Mouse (Mus musculus) liver, embryonic 15.5 days (tissue): ENCODE results near the gene 9030025P20Rik. TPM values are rescaled to one million over a fixed set of nuclear protein-coding genes. Genes with fewer than 3 reads are reported as not detected.
"Not testable (repeated sequence)": the region's sequence is repeated elsewhere in the genome, so short reads cannot be mapped to it uniquely, and the experiment has no call there.

Experiments used
- ATAC-seq: fragments of 200-750 bp; cut with Nextera tagmentation; 2 replicates; pipeline ENCODE4 v1.8.0; 2017; ENCODE audit warnings: moderate number of reproducible peaks, mild to moderate bottlenecking, moderate library complexity; ENCODE audit not compliant: insufficient read depth
- H3K27ac ChIP-seq: fragments of 300-500 bp; sonication (generic); replicated peaks from 2 replicates; pipeline ENCODE4 v1.5.1; 2015; ENCODE audit warnings: mild to moderate bottlenecking, inconsistent platforms
- H3K27me3 ChIP-seq: fragments of 300-500 bp; sonication (generic); 2 replicates; pipeline ENCODE4 v1.6.1; 2015; ENCODE audit warnings: mild to moderate bottlenecking, inconsistent platforms
- H3K36me3 ChIP-seq: fragments of 300-500 bp; sonication (generic); replicated peaks from 2 replicates; pipeline ENCODE4 v1.6.1; 2015; ENCODE audit warnings: moderate library complexity, mild to moderate bottlenecking, inconsistent platforms
- H3K4me1 ChIP-seq: fragments of 300-500 bp; sonication (generic); replicated peaks from 2 replicates; pipeline ENCODE4 v1.6.1; 2015; ENCODE audit warnings: inconsistent platforms
- H3K4me2 ChIP-seq: fragments of 300-500 bp; sonication (generic); 2 replicates; pipeline ENCODE4 v1.6.1; 2015; ENCODE audit warnings: moderate library complexity, mild to moderate bottlenecking, inconsistent platforms
- H3K4me3 ChIP-seq: fragments of 300-500 bp; sonication (generic); replicated peaks from 2 replicates; pipeline ENCODE4 v1.5.1; 2015; ENCODE audit warnings: mild to moderate bottlenecking, inconsistent platforms
- H3K9ac ChIP-seq: fragments of 300-500 bp; sonication (generic); 2 replicates; pipeline ENCODE4 v1.6.1; 2015; ENCODE audit warnings: moderate library complexity, mild to moderate bottlenecking, inconsistent platforms
- H3K9me3 ChIP-seq: fragments of 300-500 bp; sonication (generic); replicated peaks from 2 replicates; pipeline ENCODE4 v1.6.1; 2016; ENCODE audit warnings: inconsistent platforms
- WGBS: fragments of 180-500 bp; shearing (Covaris S2); methylation state at CpG from one replicate; pipeline ENCODE4 v1.1.7; 2015; ENCODE audit warnings: mixed read lengths; ENCODE audit not compliant: insufficient replicate concordance; 5-methylcytosine and 5-hydroxymethylcytosine counted together
- polyA plus RNA-seq: library from polyadenylated mRNA; unstranded; fragments of >200 nt; fragmentation: Nextera tagmentation; extraction: Ambion mirVana; gene quantifications from 2 replicates; pipeline ENCODE4 v1.2.1, GENCODE M21; 2015

Gene 9030025P20Rik
- polyA plus RNA-seq, 1 experiment from 2014 or later, result 5.1 TPM

GRCm38 (mm10) chr17:14992522-14993138 lies 14.4 kb downstream of the 9030025P20Rik start:
- H3K4me2 ChIP-seq, H3K4me3 ChIP-seq, H3K9me3 ChIP-seq, H3K36me3 ChIP-seq, H3K27me3 ChIP-seq, H3K27ac ChIP-seq, H3K4me1 ChIP-seq, H3K9ac ChIP-seq: not testable (repeated sequence)
- WGBS, result no CpG with 5 or more reads among the region's 98 CpGs
- peak; percentile 74 for ATAC-seq

DNA sequence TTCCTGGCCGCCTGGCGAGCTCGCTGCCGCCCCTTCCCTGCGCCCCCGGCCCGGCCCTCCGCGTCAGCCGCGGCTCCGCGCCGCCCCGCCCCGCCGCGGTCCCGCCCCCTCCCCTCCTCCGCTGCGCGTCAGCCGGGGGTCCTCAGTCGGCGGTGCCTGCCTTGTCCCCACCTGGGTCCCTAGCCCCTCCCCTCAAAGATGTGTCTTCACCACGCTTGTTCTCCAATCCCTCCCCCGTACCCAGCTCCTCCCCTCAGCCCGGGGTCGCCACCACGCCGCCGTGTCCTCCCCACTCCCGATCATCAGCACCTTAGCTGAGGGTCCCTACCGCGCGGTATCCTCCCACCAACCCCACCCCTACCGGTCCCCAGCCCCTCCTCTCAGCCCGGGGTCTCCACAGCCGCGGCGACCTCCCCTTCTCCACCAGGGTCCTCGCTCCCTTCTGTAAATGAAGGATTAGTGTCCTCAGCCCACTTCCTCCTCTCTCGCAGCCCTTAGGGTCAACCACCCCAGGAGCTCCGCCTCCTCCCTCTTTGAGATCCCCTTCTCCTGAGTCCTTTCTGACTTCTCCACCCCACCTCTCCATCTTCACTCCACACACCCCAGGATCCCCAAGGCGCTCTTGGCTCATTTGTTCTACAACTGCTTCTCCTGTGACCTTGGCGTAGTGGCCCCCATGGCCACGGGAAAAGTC lies 15.0 kb downstream of the 9030025P20Rik start:
- not testable (repeated sequence) for H3K27ac ChIP-seq, H3K9me3 ChIP-seq, H3K9ac ChIP-seq, H3K4me1 ChIP-seq, H3K27me3 ChIP-seq, H3K4me2 ChIP-seq, H3K4me3 ChIP-seq, H3K36me3 ChIP-seq
- WGBS, result no CpG with 5 or more reads among the region's 47 CpGs
- peak; percentile 58 for ATAC-seq

GRCm38 (mm10) chr17:14994140-14994539 lies 15.9 kb downstream of the 9030025P20Rik start:
- H3K27ac ChIP-seq, H3K4me3 ChIP-seq, H3K4me2 ChIP-seq, H3K36me3 ChIP-seq, H3K9me3 ChIP-seq, H3K4me1 ChIP-seq, H3K9ac ChIP-seq, ATAC-seq, H3K27me3 ChIP-seq: not testable (repeated sequence)
- WGBS, result no CpG with 5 or more reads among the region's 5 CpGs

GRCm38 (mm10) chr17:15000047-15000446 lies 21.8 kb downstream of the 9030025P20Rik start:
- not testable (repeated sequence) for H3K4me2 ChIP-seq, H3K27me3 ChIP-seq, H3K36me3 ChIP-seq, H3K9ac ChIP-seq, H3K9me3 ChIP-seq, H3K4me3 ChIP-seq, H3K27ac ChIP-seq, H3K4me1 ChIP-seq
- ATAC-seq, result peak; percentile 76
- WGBS, result no CpG with 5 or more reads among the region's 4 CpGs

DNA sequence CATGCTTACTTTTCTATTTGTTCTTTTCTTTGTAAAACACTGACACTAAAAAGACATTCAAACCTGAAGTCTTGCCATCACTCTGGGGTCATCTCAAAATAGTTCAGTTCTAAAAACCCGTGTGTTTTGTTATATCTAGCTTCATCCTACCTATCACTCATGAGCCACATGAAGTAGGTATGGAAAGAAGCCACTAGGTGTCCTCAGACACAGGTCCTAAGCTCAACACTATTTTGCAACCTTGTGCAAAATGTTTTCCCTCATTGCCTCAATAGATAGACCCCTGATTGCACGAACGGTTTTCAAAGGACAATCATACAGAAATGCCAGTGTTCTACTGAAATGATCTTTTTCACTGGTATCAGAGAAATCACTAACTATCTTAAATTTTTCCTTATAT lies 30.8 kb downstream of the 9030025P20Rik start:
- H3K4me2 ChIP-seq, H3K9me3 ChIP-seq, H3K27me3 ChIP-seq, H3K4me3 ChIP-seq, H3K4me1 ChIP-seq, H3K27ac ChIP-seq, H3K36me3 ChIP-seq, H3K9ac ChIP-seq: not testable (repeated sequence)
- whole genome bisulfite sequencing, result no CpG with 5 or more reads among the region's 3 CpGs
- ATAC-seq, result 0 out of 2 replicates have a peak, but pooled peaks have one; percentile 11

GRCm38 (mm10) chr17:15009706-15010413 lies 31.6 kb downstream of the 9030025P20Rik start, which contains the start of gene Gm3435:
Gm3435 (plus strand) TSS chr17:15010176.
- H3K4me3 ChIP-seq, H3K9me3 ChIP-seq, H3K27ac ChIP-seq, H3K9ac ChIP-seq, H3K4me1 ChIP-seq, H3K36me3 ChIP-seq, H3K4me2 ChIP-seq, H3K27me3 ChIP-seq: not testable (repeated sequence)
- ATAC-seq, result peak; percentile 96
- no CpG with 5 or more reads among the region's 60 CpGs for WGBS

DNA sequence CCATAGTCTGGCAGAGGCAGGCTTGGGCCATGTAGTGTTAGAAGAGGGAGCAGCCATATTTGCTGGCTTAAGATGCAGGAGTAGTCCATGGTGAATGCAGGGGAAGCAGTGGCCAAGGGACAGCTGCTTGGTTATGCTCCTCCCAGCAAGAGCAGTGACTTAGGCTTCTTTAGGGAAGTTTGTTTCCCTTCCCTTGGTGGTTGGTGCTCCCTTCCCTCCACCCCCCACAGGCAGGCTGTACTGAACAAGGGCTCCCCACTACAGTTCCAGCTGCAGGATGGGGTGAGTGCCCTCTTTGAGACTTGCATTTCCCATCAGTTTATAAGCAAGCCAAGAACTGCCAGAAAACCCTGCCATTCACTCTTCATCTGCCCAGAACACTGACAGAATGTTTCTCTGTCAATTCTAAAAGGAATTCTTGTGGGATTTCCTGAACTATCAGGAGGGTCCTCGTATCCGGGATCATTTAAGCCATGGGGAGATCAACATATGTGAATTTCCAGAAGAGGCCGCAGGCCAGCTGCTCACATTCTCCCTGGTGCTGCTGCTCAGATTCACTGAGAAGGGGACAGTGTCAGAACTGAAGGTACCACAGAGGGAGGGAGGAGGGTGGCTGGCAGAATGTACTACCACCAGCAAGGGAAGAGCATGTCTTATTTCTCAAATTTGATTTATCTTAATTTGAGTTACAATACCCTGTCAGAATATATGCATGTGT lies 43.4 kb downstream of the 9030025P20Rik start:
- not testable (repeated sequence) for H3K36me3 ChIP-seq, H3K4me1 ChIP-seq, H3K4me3 ChIP-seq, H3K9me3 ChIP-seq, H3K27me3 ChIP-seq, ATAC-seq, H3K9ac ChIP-seq
- WGBS, result 85% methylated on average over 3 of the region's 3 CpGs
- Histone ChIP-seq H3K27ac (peak overlapping the region; percentile 74), H3K4me2 (peak overlapping the region; percentile 42)

DNA sequence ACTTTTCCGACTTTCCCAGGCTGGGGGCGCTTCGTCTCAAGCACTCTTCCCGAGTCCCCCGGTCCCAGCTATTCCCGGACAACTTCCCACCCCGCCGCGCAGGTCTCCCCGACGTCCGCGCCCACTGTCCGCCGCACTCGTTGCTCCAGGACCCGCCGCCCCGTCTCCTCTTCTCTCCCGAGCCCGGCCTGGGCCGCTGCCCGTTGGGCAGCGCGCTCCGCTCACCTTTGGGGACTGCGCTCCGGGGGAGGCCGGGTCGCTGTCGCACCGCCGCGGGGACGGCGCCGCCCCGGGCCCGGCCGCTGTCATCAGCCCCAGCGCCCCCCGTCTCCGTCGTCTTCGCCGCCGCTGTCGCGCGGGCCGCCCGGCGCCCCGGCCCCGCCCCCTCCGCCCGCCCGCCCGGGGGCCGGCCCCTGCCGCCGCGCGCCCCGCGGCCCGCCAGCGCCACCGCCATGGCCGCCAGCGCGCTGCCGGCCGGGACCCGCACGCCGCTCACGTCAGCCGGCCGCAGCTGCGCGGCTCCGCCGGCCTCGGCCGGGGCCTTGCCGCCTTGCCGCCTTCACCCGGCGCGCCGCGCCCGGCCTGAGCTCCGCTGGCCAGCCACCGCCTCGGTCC lies 45.7 kb downstream of the 9030025P20Rik start:
- not testable (repeated sequence) for H3K9me3 ChIP-seq, H3K27me3 ChIP-seq, H3K4me2 ChIP-seq, H3K4me1 ChIP-seq, H3K9ac ChIP-seq, H3K4me3 ChIP-seq, H3K36me3 ChIP-seq, H3K27ac ChIP-seq
- peak; percentile 75 for ATAC-seq
- WGBS, result no CpG with 5 or more reads among the region's 97 CpGs

DNA sequence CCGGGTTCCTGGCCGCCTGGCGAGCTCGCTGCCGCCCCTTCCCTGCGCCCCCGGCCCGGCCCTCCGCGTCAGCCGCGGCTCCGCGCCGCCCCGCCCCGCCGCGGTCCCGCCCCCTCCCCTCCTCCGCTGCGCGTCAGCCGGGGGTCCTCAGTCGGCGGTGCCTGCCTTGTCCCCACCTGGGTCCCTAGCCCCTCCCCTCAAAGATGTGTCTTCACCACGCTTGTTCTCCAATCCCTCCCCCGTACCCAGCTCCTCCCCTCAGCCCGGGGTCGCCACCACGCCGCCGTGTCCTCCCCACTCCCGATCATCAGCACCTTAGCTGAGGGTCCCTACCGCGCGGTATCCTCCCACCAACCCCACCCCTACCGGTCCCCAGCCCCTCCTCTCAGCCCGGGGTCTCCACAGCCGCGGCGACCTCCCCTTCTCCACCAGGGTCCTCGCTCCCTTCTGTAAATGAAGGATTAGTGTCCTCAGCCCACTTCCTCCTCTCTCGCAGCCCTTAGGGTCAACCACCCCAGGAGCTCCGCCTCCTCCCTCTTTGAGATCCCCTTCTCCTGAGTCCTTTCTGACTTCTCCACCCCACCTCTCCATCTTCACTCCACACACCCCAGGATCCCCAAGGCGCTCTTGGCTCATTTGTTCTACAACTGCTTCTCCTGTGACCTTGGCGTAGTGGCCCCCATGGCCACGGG lies 46.4 kb downstream of the 9030025P20Rik start:
- H3K9ac ChIP-seq, H3K4me1 ChIP-seq, H3K27me3 ChIP-seq, H3K27ac ChIP-seq, H3K9me3 ChIP-seq, H3K36me3 ChIP-seq, H3K4me3 ChIP-seq, H3K4me2 ChIP-seq: not testable (repeated sequence)
- ATAC-seq, result peak; percentile 53
- WGBS, result no CpG with 5 or more reads among the region's 48 CpGs

- not testable (repeated sequence) for H3K27ac ChIP-seq, H3K4me2 ChIP-seq, H3K4me1 ChIP-seq, H3K4me3 ChIP-seq, H3K27me3 ChIP-seq, H3K9me3 ChIP-seq, ATAC-seq, H3K36me3 ChIP-seq, H3K9ac ChIP-seq
- WGBS, result no CpG with 5 or more reads among the region's 6 CpGs
These were observed 47.2 kb downstream of the 9030025P20Rik start for GRCm38 (mm10) chr17:15025513-15025912.
